17 mouse cellular contexts compared by ENCODE assay signal in genomic region chr11:66813731-66814130, GRCm38 (mm10).
DNase-seq lines count a peak whose midpoint lies in the region; ATAC-seq and TF ChIP-seq lines count a peak whose summit lies in the region.
"Had no signal": no experiment of that assay in that cellular context is flagged by ENCODE, and none has a peak within 500 bp of the region (broad histone marks: within the 10 kb centered on the region; RNA-seq: fewer than 3 reads in every experiment).

No protein-coding gene starts in this region.

- no peaks in the 10 kb centered on the region for H3K36me3 ChIP-seq in heart, embryonic 13.5 days
- H3K36me3 ChIP-seq in heart, embryonic 11.5 days (ENCODE audit: control insufficient read depth, insufficient read depth, low read length) = no peaks in the 10 kb centered on the region
- H3K36me3 ChIP-seq in kidney, embryonic 14.5 days (ENCODE audit: control insufficient read depth, insufficient read depth, low read length) = no peaks in the 10 kb centered on the region
- H3K36me3 ChIP-seq in midbrain, postnatal 0 days (ENCODE audit: insufficient read depth, low read length) = no peaks in the 10 kb centered on the region
- H3K36me3 ChIP-seq in liver, embryonic 12.5 days = no peaks in the 10 kb centered on the region
- H3K36me3 ChIP-seq: embryonic facial prominence, embryonic 12.5 days; forebrain, embryonic 15.5 days; hindbrain, embryonic 13.5 days had no signal

- DNase-seq in kidney, postnatal 10 days = peak; percentile 6
- peak; percentile 18 for DNase-seq in retina, postnatal 1 day
- no peak for DNase-seq in retina, embryonic 14.5 days (ENCODE audit: low spot score)
- no peak for DNase-seq in midbrain, postnatal 0 days (ENCODE audit: low spot score)
- DNase-seq: adrenal gland, adult 2 months; adrenal gland, postnatal 25 days; cerebellum, adult 2 months; gastrocnemius, postnatal 36 days; heart, adult 18-20 months had no signal

- no peaks in the 10 kb centered on the region for H3K9me3 ChIP-seq in heart, embryonic 13.5 days
- H3K9me3 ChIP-seq in heart, embryonic 11.5 days (replicated peaks; ENCODE audit: control insufficient read depth, low read length) = no peaks in the 10 kb centered on the region
- H3K9me3 ChIP-seq in kidney, embryonic 14.5 days (ENCODE audit: control insufficient read depth, low read length) = no peaks in the 10 kb centered on the region
- no peaks in the 10 kb centered on the region for H3K9me3 ChIP-seq in midbrain, postnatal 0 days (ENCODE audit: low read length)
- H3K9me3 ChIP-seq in liver, embryonic 12.5 days (replicated peaks) = no peaks in the 10 kb centered on the region
- H3K9me3 ChIP-seq: embryonic facial prominence, embryonic 12.5 days; forebrain, embryonic 15.5 days; hindbrain, embryonic 13.5 days had no signal

- H3K4me2 ChIP-seq in heart, embryonic 13.5 days = no peak overlapping the region
- H3K4me2 ChIP-seq in heart, embryonic 11.5 days = no peak overlapping the region
- no peak overlapping the region for H3K4me2 ChIP-seq in kidney, embryonic 14.5 days (replicated peaks; ENCODE audit: low read depth, low read length)
- no peak overlapping the region for H3K4me2 ChIP-seq in midbrain, postnatal 0 days (ENCODE audit: low read depth, low read length, poor library complexity, severe bottlenecking)
- no peak overlapping the region for H3K4me2 ChIP-seq in liver, embryonic 12.5 days
- H3K4me2 ChIP-seq: embryonic facial prominence, embryonic 12.5 days; forebrain, embryonic 15.5 days; hindbrain, embryonic 13.5 days had no signal

- no peak for ATAC-seq in heart, embryonic 13.5 days (ENCODE audit: extremely low read depth, insufficient number of reproducible peaks, low FRiP score, low TSS enrichment)
- no peak for ATAC-seq in heart, embryonic 11.5 days (replicated peaks; ENCODE audit: insufficient number of reproducible peaks, low FRiP score, low TSS enrichment)
- no peak for ATAC-seq in kidney, embryonic 14.5 days (ENCODE audit: low FRiP score, low TSS enrichment)
- 0 out of 2 replicates have a peak, but pooled peaks have one; percentile 27 for ATAC-seq in midbrain, postnatal 0 days (ENCODE audit: low FRiP score)
- no peak for ATAC-seq in liver, embryonic 12.5 days
- ATAC-seq: forebrain, embryonic 15.5 days; hindbrain, postnatal 0 days had no signal

- H3K4me1 ChIP-seq in heart, embryonic 13.5 days = peaks cover 17% of the 10 kb centered on the region
- H3K4me1 ChIP-seq in heart, embryonic 11.5 days (ENCODE audit: control insufficient read depth, insufficient read depth, low read length) = peaks cover 5% of the 10 kb centered on the region; the same call in 1 of the 2 replicates
- no peaks in the 10 kb centered on the region for H3K4me1 ChIP-seq in kidney, embryonic 14.5 days (ENCODE audit: control insufficient read depth, insufficient read depth, low read length)
- H3K4me1 ChIP-seq in midbrain, postnatal 0 days (ENCODE audit: insufficient read depth, low read length) = no peaks in the 10 kb centered on the region
- no peaks in the 10 kb centered on the region for H3K4me1 ChIP-seq in liver, embryonic 12.5 days
- H3K4me1 ChIP-seq: embryonic facial prominence, embryonic 12.5 days had no signal

- WGBS in heart, embryonic 13.5 days = 23% methylated on average over 4 of the region's 4 CpGs
- 21% methylated on average over 4 of the region's 4 CpGs for WGBS in heart, embryonic 11.5 days (ENCODE audit: insufficient replicate concordance)
- 33% methylated on average over 4 of the region's 4 CpGs for WGBS in kidney, embryonic 14.5 days
- 22% methylated on average over 4 of the region's 4 CpGs for WGBS in midbrain, postnatal 0 days
- WGBS in liver, embryonic 12.5 days (ENCODE audit: insufficient replicate concordance) = 43% methylated on average over 4 of the region's 4 CpGs

- peak overlapping the region; percentile 53 for H3K27ac ChIP-seq in heart, embryonic 13.5 days (replicated peaks)
- H3K27ac ChIP-seq in heart, embryonic 11.5 days (ENCODE audit: low read depth, low read length) = no peak overlapping the region; the same call in 1 of the 2 replicates
- no peak overlapping the region for H3K27ac ChIP-seq in kidney, embryonic 14.5 days (ENCODE audit: low read depth, low read length)
- no peak overlapping the region for H3K27ac ChIP-seq in midbrain, postnatal 0 days (ENCODE audit: low read depth, low read length)
- H3K27ac ChIP-seq in liver, embryonic 12.5 days = no peak overlapping the region
- H3K27ac ChIP-seq: embryonic facial prominence, embryonic 12.5 days; forebrain, embryonic 15.5 days; hindbrain, embryonic 13.5 days; hindbrain, postnatal 0 days had no signal

- TF ChIP-seq CTCF in midbrain, postnatal 0 days (IDR thresholded peaks at IDR 0.05) = no peak

- no peak overlapping the region for H3K4me3 ChIP-seq in heart, embryonic 13.5 days
- H3K4me3 ChIP-seq in heart, embryonic 11.5 days (ENCODE audit: low read depth, low read length) = no peak overlapping the region
- no peak overlapping the region for H3K4me3 ChIP-seq in kidney, embryonic 14.5 days (ENCODE audit: low read length)
- H3K4me3 ChIP-seq in midbrain, postnatal 0 days (ENCODE audit: low read depth, low read length) = no peak overlapping the region
- no peak overlapping the region for H3K4me3 ChIP-seq in liver, embryonic 12.5 days
- H3K4me3 ChIP-seq: embryonic facial prominence, embryonic 12.5 days; forebrain, embryonic 15.5 days; hindbrain, embryonic 13.5 days had no signal

- H3K9ac ChIP-seq in heart, embryonic 13.5 days = no peak overlapping the region
- no peak overlapping the region for H3K9ac ChIP-seq in heart, embryonic 11.5 days (ENCODE audit: low read depth, low read length)
- H3K9ac ChIP-seq in kidney, embryonic 14.5 days (ENCODE audit: low read depth, low read length) = no peak overlapping the region
- no peak overlapping the region for H3K9ac ChIP-seq in midbrain, postnatal 0 days (replicated peaks; ENCODE audit: low read length, poor library complexity, severe bottlenecking)
- no peak overlapping the region for H3K9ac ChIP-seq in liver, embryonic 12.5 days
- H3K9ac ChIP-seq: embryonic facial prominence, embryonic 12.5 days; forebrain, embryonic 15.5 days; hindbrain, embryonic 13.5 days had no signal

- no peaks in the 10 kb centered on the region for H3K27me3 ChIP-seq in heart, embryonic 13.5 days (replicated peaks)
- no peaks in the 10 kb centered on the region for H3K27me3 ChIP-seq in heart, embryonic 11.5 days (ENCODE audit: control insufficient read depth, insufficient read depth, low read length)
- no peaks in the 10 kb centered on the region for H3K27me3 ChIP-seq in kidney, embryonic 14.5 days (ENCODE audit: control insufficient read depth, insufficient read depth, low read length)
- H3K27me3 ChIP-seq in midbrain, postnatal 0 days (ENCODE audit: insufficient read depth, low read length) = no peaks in the 10 kb centered on the region
- H3K27me3 ChIP-seq in liver, embryonic 12.5 days (replicated peaks) = no peaks in the 10 kb centered on the region
- H3K27me3 ChIP-seq: embryonic facial prominence, embryonic 12.5 days; forebrain, embryonic 15.5 days; hindbrain, embryonic 13.5 days had no signal

Comparison
In these comparisons a context has a peak if more than half of its experiments do, and no peak if none do; other contexts are left out.
1. DNase-seq: peak in kidney, postnatal 10 days (single experiment) and retina, postnatal 1 day (single experiment); none in retina, embryonic 14.5 days (single experiment) and midbrain, postnatal 0 days (single experiment).